In the genomic region with DNA sequence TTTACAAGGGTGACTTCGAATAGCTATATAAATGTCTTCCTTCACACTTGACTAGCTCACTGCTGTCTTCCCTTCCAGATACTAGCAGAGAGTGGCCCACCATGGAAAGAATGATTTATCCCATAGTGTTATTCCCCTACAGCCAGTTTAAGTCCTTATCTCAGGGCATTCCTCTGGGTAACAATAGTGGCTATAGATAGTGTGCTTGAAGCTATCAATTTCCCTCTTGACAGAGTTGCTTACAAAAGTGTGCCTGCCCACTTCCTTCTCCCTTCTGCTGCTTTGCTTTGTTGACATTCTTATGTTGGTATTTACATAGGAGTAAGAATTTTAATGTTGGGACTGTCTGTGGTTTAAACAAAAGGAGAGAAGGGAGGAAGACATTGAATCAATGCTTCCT, we compare ENCODE assay signal across 29 mouse cellular contexts. TPM values are rescaled to one million over a fixed set of nuclear protein-coding genes. Genes with fewer than 3 reads are reported as not detected.
DNase-seq lines count a peak whose midpoint lies in the region; ATAC-seq and TF ChIP-seq lines count a peak whose summit lies in the region.
"Had no signal": no experiment of that assay in that cellular context is flagged by ENCODE, and none has a peak within 500 bp of the region (broad histone marks: within the 10 kb centered on the region; RNA-seq: fewer than 3 reads in every experiment).

No protein-coding gene starts in this region.

- H3K9me3 ChIP-seq in heart, embryonic 12.5 days (replicated peaks) = no peaks in the 10 kb centered on the region
- H3K9me3 ChIP-seq in lung, embryonic 14.5 days (ENCODE audit: low read depth, low read length) = no peaks in the 10 kb centered on the region
- no peaks in the 10 kb centered on the region for H3K9me3 ChIP-seq in lung, postnatal 0 days (ENCODE audit: low read length)
- H3K9me3 ChIP-seq: forebrain, embryonic 10.5 days; forebrain, embryonic 13.5 days; G1E; heart, embryonic 13.5 days had no signal

- H3K4me1 ChIP-seq in heart, embryonic 12.5 days (replicated peaks) = 0 out of 2 replicates have a peak, but pooled peaks cover 2% of the 10 kb centered on the region
- no peaks in the 10 kb centered on the region for H3K4me1 ChIP-seq in lung, embryonic 14.5 days (ENCODE audit: insufficient read depth)
- H3K4me1 ChIP-seq in lung, postnatal 0 days (ENCODE audit: insufficient read depth, low read depth, low read length) = no peaks in the 10 kb centered on the region
- H3K4me1 ChIP-seq: forebrain, embryonic 10.5 days; forebrain, embryonic 13.5 days had no signal

- no peak overlapping the region for H3K27ac ChIP-seq in heart, embryonic 12.5 days (ENCODE audit: poor library complexity, severe bottlenecking)
- H3K27ac ChIP-seq in lung, embryonic 14.5 days (ENCODE audit: low read depth) = no peak overlapping the region
- no peak overlapping the region for H3K27ac ChIP-seq in lung, postnatal 0 days (ENCODE audit: low read length)
- H3K27ac ChIP-seq: forebrain, embryonic 10.5 days; forebrain, embryonic 13.5 days; heart, adult 2 months; hindbrain, embryonic 14.5 days; hindbrain, postnatal 0 days had no signal

- 58% methylated on average over 1 of the region's 1 CpGs for WGBS in heart, embryonic 12.5 days
- 33% methylated on average over 1 of the region's 1 CpGs for WGBS in lung, embryonic 14.5 days
- 65% methylated on average over 1 of the region's 1 CpGs for WGBS in lung, postnatal 0 days

- no peak overlapping the region for H3K4me2 ChIP-seq in heart, embryonic 12.5 days
- H3K4me2 ChIP-seq in lung, embryonic 14.5 days = no peak overlapping the region
- no peak overlapping the region for H3K4me2 ChIP-seq in lung, postnatal 0 days (replicated peaks; ENCODE audit: low read depth, low read length)
- H3K4me2 ChIP-seq: forebrain, embryonic 13.5 days; heart, embryonic 13.5 days; hindbrain, embryonic 14.5 days had no signal

- no peak overlapping the region for H3K9ac ChIP-seq in heart, embryonic 12.5 days
- H3K9ac ChIP-seq in lung, embryonic 14.5 days = no peak overlapping the region
- H3K9ac ChIP-seq in lung, postnatal 0 days (replicated peaks; ENCODE audit: low read depth) = no peak overlapping the region
- H3K9ac ChIP-seq: forebrain, embryonic 13.5 days; heart, embryonic 13.5 days; hindbrain, embryonic 14.5 days had no signal

- TF ChIP-seq EP300 in lung, postnatal 0 days (IDR thresholded peaks at IDR 0.05) = peak; percentile 51

- no peak overlapping the region for H3K4me3 ChIP-seq in heart, embryonic 12.5 days
- H3K4me3 ChIP-seq in lung, embryonic 14.5 days (ENCODE audit: low read depth, low read length) = no peak overlapping the region
- no peak overlapping the region for H3K4me3 ChIP-seq in lung, postnatal 0 days (ENCODE audit: low read depth, low read length)
- H3K4me3 ChIP-seq: forebrain, embryonic 10.5 days; forebrain, embryonic 13.5 days; heart, adult 2 months; heart, embryonic 13.5 days had no signal

- DNase-seq in heart, adult 9 months (ENCODE audit: low spot score in 2 of 2) = no peak
- peak; percentile 19 for DNase-seq in lung, embryonic 14.5 days
- no peak for DNase-seq in lung, postnatal 14 days
- DNase-seq in lung, postnatal 0 days (ENCODE audit: low spot score) = peak; percentile 34
- no peak for DNase-seq in lung, postnatal 10 days
- DNase-seq in R1 (ENCODE audit: low read depth, low spot score) = peak; percentile 11
- DNase-seq in adipocyte (ENCODE audit: low spot score) = no peak
- DNase-seq: adrenal gland, postnatal 10 days; adrenal gland, postnatal 36 days; B cell, adult 2 months; cerebellum, adult 18-20 months; cerebellum, adult 9-10 months; cerebellum, postnatal 14 days; gastrocnemius, postnatal 10 days; gastrocnemius, postnatal 36 days; heart, adult 2 months; heart, postnatal 4 days had no signal

- H3K27me3 ChIP-seq in heart, embryonic 12.5 days (replicated peaks) = no peaks in the 10 kb centered on the region
- H3K27me3 ChIP-seq in lung, embryonic 14.5 days (ENCODE audit: insufficient read depth, low read length) = no peaks in the 10 kb centered on the region
- no peaks in the 10 kb centered on the region for H3K27me3 ChIP-seq in lung, postnatal 0 days (replicated peaks; ENCODE audit: insufficient read depth, low read length)
- H3K27me3 ChIP-seq: CH12.LX; forebrain, embryonic 13.5 days; heart, embryonic 13.5 days; Patski had no signal

- TF ChIP-seq CTCF in lung, embryonic 14.5 days (IDR thresholded peaks at IDR 0.05; ENCODE audit: low read depth) = no peak
- no peak for TF ChIP-seq CTCF in lung, postnatal 0 days (IDR thresholded peaks at IDR 0.05)

- H3K36me3 ChIP-seq in heart, embryonic 12.5 days = 0 out of 2 replicates have a peak, but pooled peaks cover 3% of the 10 kb centered on the region
- 0 out of 2 replicates have a peak, but pooled peaks cover 2% of the 10 kb centered on the region for H3K36me3 ChIP-seq in lung, embryonic 14.5 days (ENCODE audit: insufficient read depth)
- H3K36me3 ChIP-seq in lung, postnatal 0 days (ENCODE audit: insufficient read depth, low read length) = no peaks in the 10 kb centered on the region

- ATAC-seq in heart, embryonic 12.5 days (ENCODE audit: insufficient number of reproducible peaks, low FRiP score) = peak; percentile 75; the same call in 1 of the 2 replicates
- peak; percentile 71 for ATAC-seq in lung, embryonic 14.5 days (ENCODE audit: insufficient read depth)
- peak; percentile 65 for ATAC-seq in lung, postnatal 0 days
- ATAC-seq: activated CD4-positive, CD25-positive, alpha-beta regulatory T cell, adult 4 months; forebrain, embryonic 13.5 days; forebrain, embryonic 16.5 days; hindbrain, postnatal 0 days; inflammation-experienced regulatory T-cells, adult 6 months; Patski had no signal

RNA-seq across cellular contexts. Expression of a gene that starts 17.5 kb away (rescaled TPM):
- polyA plus RNA-seq in heart, embryonic 12.5 days (2016; fragmentation: Nextera tagmentation; extraction: Ambion mirVana) = 5.5 and 8.3 TPM in 2 replicates
- 21.6 and 23.3 TPM in 2 replicates for polyA plus RNA-seq in lung, embryonic 14.5 days (2014; fragmentation: Nextera tagmentation; extraction: Ambion mirVana)
- 7.9 and 9.5 TPM in 2 replicates for polyA plus RNA-seq in lung, postnatal 0 days (2015; fragmentation: Nextera tagmentation; extraction: Ambion mirVana)

RNA-seq across cellular contexts. Expression of a gene that starts 50.9 kb away (rescaled TPM):
- 5.0 and 5.5 TPM in 2 replicates for polyA plus RNA-seq in heart, embryonic 12.5 days (2016; fragmentation: Nextera tagmentation; extraction: Ambion mirVana)
- polyA plus RNA-seq in lung, embryonic 14.5 days (2014; fragmentation: Nextera tagmentation; extraction: Ambion mirVana) = 41.9 and 42.0 TPM in 2 replicates
- 42.4 and 47.9 TPM in 2 replicates for polyA plus RNA-seq in lung, postnatal 0 days (2015; fragmentation: Nextera tagmentation; extraction: Ambion mirVana)
- polyA plus RNA-seq: G1E had no signal

Comparison
In these comparisons a context has a peak if more than half of its experiments do, and no peak if none do; other contexts are left out.
1. DNase-seq: peak in lung, embryonic 14.5 days (single experiment), lung, postnatal 0 days (single experiment) and R1 (single experiment); none in heart, adult 9 months (0 of 2), lung, postnatal 14 days (single experiment), lung, postnatal 10 days (single experiment) and adipocyte (single experiment).
2. Peak in every context shown above with its lines, with median percentiles within 50 percentile points of each other: ATAC-seq.